Mouse (Mus musculus) neural tube, embryonic 12.5 days (tissue): Measurements from ENCODE around the gene Phf20. TPM values are rescaled to one million over a fixed set of nuclear protein-coding genes. Genes with fewer than 3 reads are reported as not detected.

ENCODE experiments used
- ATAC-seq: fragments of 200-750 bp; cut with Nextera tagmentation; 2 replicates; pipeline ENCODE4 v1.8.0; 2017; ENCODE audit warnings: low read depth, mild to moderate bottlenecking, moderate TSS enrichment, moderate library complexity; ENCODE audit not compliant: low FRiP score
- H3K27ac ChIP-seq: fragments of 300-500 bp; sonication (generic); 2 replicates; pipeline ENCODE4 v1.5.1; 2016
- H3K27me3 ChIP-seq: fragments of 300-500 bp; sonication (generic); replicated peaks from 2 replicates; pipeline ENCODE4 v1.6.1; 2016; ENCODE audit warnings: mild to moderate bottlenecking
- H3K36me3 ChIP-seq: fragments of 300-500 bp; sonication (generic); 2 replicates; pipeline ENCODE4 v1.6.1; 2016; ENCODE audit warnings: mild to moderate bottlenecking
- H3K4me1 ChIP-seq: fragments of 300-500 bp; sonication (generic); 2 replicates; pipeline ENCODE4 v1.6.1; 2016
- H3K4me2 ChIP-seq: fragments of 300-500 bp; sonication (generic); replicated peaks from 2 replicates; pipeline ENCODE4 v1.6.1; 2016; ENCODE audit warnings: mild to moderate bottlenecking
- H3K4me3 ChIP-seq: fragments of 300-500 bp; sonication (generic); 2 replicates; pipeline ENCODE4 v1.5.1; 2016
- H3K9ac ChIP-seq: fragments of 300-500 bp; sonication (generic); 2 replicates; pipeline ENCODE4 v1.6.1; 2016; ENCODE audit warnings: mild to moderate bottlenecking
- H3K9me3 ChIP-seq: fragments of 300-500 bp; sonication (generic); 2 replicates; pipeline ENCODE4 v1.6.1; 2016; ENCODE audit warnings: mild to moderate bottlenecking
- WGBS: fragments of 180-500 bp; shearing (Covaris S2); methylation state at CpG from one replicate; pipeline ENCODE4 v1.1.7; 2016; 5-methylcytosine and 5-hydroxymethylcytosine counted together
- polyA plus RNA-seq: library from polyadenylated mRNA; unstranded; fragments of >200 nt; fragmentation: Nextera tagmentation; extraction: Ambion mirVana; gene quantifications from 2 replicates; pipeline ENCODE4 v1.2.1, GENCODE M21; 2016

The Phf20 gene
- polyA plus RNA-seq, 1 experiment from 2014 or later = 91.0 TPM

DNA sequence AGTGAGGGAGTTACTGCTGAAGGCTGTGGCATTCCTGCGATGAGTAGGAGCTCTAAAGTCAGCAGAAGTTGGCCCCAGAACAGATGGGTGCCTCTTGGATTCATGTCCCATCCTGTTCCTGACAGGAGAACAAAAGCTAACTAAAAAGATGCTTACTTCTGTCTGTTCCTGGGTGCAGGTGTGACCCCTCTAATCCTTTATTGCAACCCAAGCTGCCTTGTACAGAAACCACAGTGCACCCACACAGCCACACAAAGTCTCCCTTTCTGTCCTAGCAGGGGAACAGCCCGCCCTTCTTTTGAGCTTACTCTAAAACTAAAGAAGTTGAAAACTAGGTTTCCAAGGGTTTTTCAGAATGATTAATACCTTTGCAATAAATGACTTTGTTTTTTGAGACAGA is 92.0 kb downstream of the Phf20 start:
- H3K36me3 ChIP-seq = peaks cover 42% of the 10 kb centered on the region
- H3K9ac ChIP-seq = no peak overlapping the region
- H3K27ac ChIP-seq = no peak overlapping the region
- H3K4me3 ChIP-seq = no peak overlapping the region
- H3K4me1 ChIP-seq = no peaks in the 10 kb centered on the region
- no peaks in the 10 kb centered on the region for H3K9me3 ChIP-seq
- no peak overlapping the region for H3K4me2 ChIP-seq
- ATAC-seq = no peak
- no peaks in the 10 kb centered on the region for H3K27me3 ChIP-seq
- 86% methylated on average over 2 of the region's 2 CpGs for WGBS

DNA sequence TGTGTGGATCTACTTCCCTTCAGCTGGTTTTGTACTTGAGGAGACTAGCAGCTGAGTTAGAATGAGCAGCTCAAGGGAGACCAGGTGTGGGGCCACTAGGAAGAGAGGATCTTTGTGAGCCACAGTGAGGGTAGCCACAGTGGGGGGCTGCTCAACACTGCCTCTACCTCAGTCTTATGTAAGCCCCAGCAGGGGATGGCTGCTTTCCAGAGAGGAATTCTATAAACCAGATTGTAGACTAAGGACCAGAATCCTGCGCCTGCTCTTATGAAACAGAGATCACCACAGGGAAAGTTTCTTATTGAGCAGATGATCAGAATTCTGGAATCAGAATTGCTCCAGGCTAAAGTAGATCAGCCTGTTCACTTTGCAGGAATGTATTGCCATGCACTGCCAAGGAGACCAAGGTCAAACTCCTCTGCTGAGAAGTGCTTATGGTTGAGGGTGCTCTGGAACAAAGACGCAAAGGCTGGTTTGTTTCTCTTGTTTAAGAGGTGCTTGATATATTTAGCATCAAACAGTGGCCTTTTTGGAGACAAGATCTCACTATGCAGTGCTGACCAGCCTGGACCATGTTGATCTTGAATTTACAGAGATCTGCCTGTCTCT is 93.4 kb downstream of the Phf20 start:
- no peaks in the 10 kb centered on the region for H3K9me3 ChIP-seq
- no peak for ATAC-seq
- no peaks in the 10 kb centered on the region for H3K27me3 ChIP-seq
- no peak overlapping the region for H3K27ac ChIP-seq
- H3K4me1 ChIP-seq = no peaks in the 10 kb centered on the region
- peaks cover 57% of the 10 kb centered on the region for H3K36me3 ChIP-seq
- WGBS = 91% methylated on average over 2 of the region's 2 CpGs
- H3K4me3 ChIP-seq = no peak overlapping the region
- H3K9ac ChIP-seq = no peak overlapping the region
- H3K4me2 ChIP-seq = no peak overlapping the region

DNA sequence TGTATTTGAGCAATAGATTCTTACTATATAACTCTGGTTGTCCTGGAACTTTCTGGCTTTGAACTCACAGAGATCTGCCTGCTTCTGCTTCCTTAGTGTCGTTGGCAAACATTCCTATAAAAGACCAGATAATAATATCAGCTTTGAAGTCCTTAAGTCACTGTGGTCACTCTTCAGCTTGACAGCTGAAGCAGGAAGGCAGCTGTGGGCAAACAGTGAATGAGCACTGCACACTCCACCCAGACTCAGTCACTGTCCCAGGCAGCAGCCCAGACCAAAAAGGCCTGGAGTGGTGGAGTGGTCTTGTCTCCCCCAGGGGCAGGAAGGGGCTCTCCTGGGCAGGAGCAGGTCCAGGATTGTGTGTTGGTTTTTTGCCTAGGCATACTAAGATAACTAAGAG is 95.7 kb downstream of the Phf20 start:
- ATAC-seq = no peak
- peaks cover 74% of the 10 kb centered on the region for H3K36me3 ChIP-seq
- H3K9ac ChIP-seq = no peak overlapping the region
- H3K27ac ChIP-seq = no peak overlapping the region
- no peak overlapping the region for H3K4me2 ChIP-seq
- H3K27me3 ChIP-seq = no peaks in the 10 kb centered on the region
- H3K4me1 ChIP-seq = no peaks in the 10 kb centered on the region
- no peak overlapping the region for H3K4me3 ChIP-seq
- H3K9me3 ChIP-seq = no peaks in the 10 kb centered on the region
- WGBS = 91% methylated on average over 1 of the region's 1 CpGs

DNA sequence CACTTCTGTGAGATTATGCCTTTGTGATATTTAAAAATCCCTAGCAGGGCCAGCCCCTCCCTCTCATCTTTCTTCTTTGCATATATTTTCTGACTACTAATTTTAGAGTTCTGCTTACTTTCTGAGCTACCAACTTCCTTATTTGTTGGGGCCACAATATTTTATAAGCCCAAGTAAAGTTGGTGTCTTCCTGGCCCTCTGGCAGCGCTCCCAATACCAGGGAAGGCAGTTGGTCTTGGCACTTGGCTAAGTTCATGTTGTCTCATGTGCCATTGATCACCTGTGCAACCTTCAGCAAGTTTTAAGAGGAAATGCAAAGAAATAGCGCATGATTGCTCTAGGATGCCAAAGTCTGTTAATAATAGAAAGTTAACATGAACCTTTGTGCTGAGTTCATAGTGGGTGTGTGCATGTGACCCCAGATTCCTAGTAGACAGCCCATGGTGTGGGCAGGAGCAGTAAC is 99.4 kb downstream of the Phf20 start:
- no peaks in the 10 kb centered on the region for H3K4me1 ChIP-seq
- no peak overlapping the region for H3K4me2 ChIP-seq
- no peak for ATAC-seq
- H3K9ac ChIP-seq = no peak overlapping the region
- no peak overlapping the region for H3K27ac ChIP-seq
- 93% methylated on average over 2 of the region's 2 CpGs for WGBS
- H3K4me3 ChIP-seq = no peak overlapping the region
- H3K9me3 ChIP-seq = no peaks in the 10 kb centered on the region
- no peaks in the 10 kb centered on the region for H3K27me3 ChIP-seq
- H3K36me3 ChIP-seq = peaks cover 78% of the 10 kb centered on the region

DNA sequence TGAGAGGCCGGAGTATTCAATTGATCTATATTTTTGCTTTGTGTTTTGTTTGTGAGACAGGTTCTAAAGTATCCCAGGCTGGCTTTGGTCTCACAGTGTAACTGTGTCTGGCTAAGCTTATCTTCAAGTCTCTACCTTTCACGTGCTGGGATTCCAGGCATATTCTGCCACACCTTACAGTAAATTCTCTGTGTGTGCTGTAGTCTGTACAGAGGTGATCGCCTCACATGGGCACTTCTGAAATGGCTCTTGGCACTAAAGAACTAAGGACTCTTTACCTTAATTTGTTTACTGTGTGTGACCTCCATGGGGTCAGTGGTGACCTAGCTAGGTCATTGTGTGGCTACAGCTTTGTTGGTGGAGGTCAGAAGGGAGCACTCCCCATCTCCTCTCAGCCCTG is 99.9 kb downstream of the Phf20 start:
- no peak overlapping the region for H3K4me3 ChIP-seq
- no peak for ATAC-seq
- no peaks in the 10 kb centered on the region for H3K27me3 ChIP-seq
- no peak overlapping the region for H3K27ac ChIP-seq
- H3K36me3 ChIP-seq = peaks cover 81% of the 10 kb centered on the region
- no peaks in the 10 kb centered on the region for H3K9me3 ChIP-seq
- H3K4me2 ChIP-seq = no peak overlapping the region
- 92% methylated on average over 3 of the region's 3 CpGs for WGBS
- H3K4me1 ChIP-seq = no peaks in the 10 kb centered on the region
- H3K9ac ChIP-seq = no peak overlapping the region

DNA sequence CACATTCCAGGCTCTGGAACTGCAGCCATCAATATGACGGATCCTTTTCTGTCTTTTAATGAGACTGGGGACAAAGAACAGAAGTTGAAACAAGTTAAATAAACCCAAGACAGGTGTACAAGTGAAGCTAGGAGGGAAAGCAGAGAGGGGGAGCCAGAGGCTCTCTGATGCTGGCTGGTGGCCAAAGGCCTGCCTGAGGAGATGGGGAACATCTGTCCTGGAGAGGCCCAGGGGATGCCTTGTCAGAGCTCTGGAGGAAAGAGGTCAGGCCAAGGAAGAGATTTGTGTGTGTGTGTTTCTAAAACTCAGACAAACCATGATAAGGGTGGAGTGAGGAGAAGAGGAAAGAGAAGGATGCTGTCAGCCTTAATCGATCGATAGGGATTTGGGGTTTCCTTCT is 101.4 kb downstream of the Phf20 start:
- H3K4me3 ChIP-seq = no peak overlapping the region
- H3K27me3 ChIP-seq = no peaks in the 10 kb centered on the region
- no peaks in the 10 kb centered on the region for H3K4me1 ChIP-seq
- H3K27ac ChIP-seq = no peak overlapping the region
- no peak overlapping the region for H3K4me2 ChIP-seq
- ATAC-seq = no peak
- H3K9me3 ChIP-seq = no peaks in the 10 kb centered on the region
- WGBS = 92% methylated on average over 3 of the region's 3 CpGs
- peaks cover 84% of the 10 kb centered on the region for H3K36me3 ChIP-seq
- H3K9ac ChIP-seq = no peak overlapping the region

DNA sequence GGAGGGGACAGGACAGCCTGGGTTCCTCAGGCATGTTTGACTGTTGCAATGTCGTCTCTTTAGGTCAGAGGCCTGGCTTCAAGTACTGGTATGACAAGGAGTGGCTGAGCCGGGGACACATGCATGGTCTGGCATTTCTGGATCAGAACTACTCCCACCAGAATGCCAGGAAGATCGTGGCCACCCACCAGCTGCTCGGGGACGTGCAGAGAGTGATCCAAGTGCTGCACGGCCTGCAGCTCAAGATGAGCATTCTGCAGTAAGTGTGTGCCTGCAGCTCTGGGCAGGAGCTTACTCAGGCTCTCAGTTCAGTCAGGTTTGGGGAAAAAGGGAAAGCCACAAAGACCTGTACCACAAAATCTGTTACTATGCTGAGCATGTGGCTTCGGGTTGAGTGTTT is 102.2 kb downstream of the Phf20 start:
- H3K27ac ChIP-seq = no peak overlapping the region
- no peak overlapping the region for H3K4me2 ChIP-seq
- no peak overlapping the region for H3K9ac ChIP-seq
- no peaks in the 10 kb centered on the region for H3K27me3 ChIP-seq
- peaks cover 82% of the 10 kb centered on the region for H3K36me3 ChIP-seq
- H3K4me1 ChIP-seq = no peaks in the 10 kb centered on the region
- ATAC-seq = no peak
- H3K9me3 ChIP-seq = no peaks in the 10 kb centered on the region
- H3K4me3 ChIP-seq = no peak overlapping the region
- WGBS = 90% methylated on average over 7 of the region's 7 CpGs

DNA sequence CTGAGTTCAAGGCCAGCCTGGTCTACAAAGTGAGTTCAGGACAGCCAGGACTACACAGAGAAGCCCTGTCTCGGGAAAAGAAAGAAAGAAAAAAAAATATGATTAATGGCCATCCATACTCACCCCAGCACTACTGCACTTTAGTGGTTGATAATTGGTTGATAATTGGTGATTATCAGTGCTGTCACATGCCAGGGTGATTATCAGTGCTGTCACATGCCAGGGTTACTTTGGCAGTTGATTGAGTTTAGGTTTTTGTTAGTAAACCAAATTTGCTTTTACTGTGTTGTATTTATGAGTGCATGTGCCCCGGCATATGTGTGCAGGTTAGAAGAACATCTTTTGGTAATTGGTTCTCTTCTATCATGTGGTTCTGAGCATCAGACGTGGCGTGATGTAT is 105.8 kb downstream of the Phf20 start:
- WGBS = 90% methylated on average over 4 of the region's 4 CpGs
- Histone ChIP-seq H3K27ac (no peak overlapping the region), H3K9ac (no peak overlapping the region), H3K4me2 (no peak overlapping the region), H3K4me3 (no peak overlapping the region), H3K9me3 (no peaks in the 10 kb centered on the region), H3K27me3 (no peaks in the 10 kb centered on the region), H3K4me1 (no peaks in the 10 kb centered on the region), H3K36me3 (peaks cover 70% of the 10 kb centered on the region)
- ATAC-seq = no peak

DNA sequence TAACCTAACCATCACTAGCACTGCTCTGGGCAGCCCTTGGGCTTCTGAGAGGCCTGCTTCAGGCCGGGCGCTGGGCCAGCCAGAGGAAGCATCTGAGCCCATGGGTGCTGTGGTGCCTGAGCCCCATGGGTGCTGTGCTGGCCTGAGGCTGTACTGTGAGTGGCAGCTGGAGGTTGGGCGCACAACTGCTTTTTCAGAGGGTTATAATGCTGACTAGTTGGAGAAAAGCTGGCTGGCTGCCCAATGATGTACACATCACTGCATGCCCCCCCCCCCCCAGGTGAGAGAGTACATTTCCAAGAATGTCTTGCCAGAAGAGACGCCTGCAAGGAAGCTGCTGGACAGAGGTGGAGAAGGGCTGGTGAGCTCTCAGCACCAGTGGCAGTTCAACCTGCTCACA is 108.1 kb downstream of the Phf20 start:
- 97% methylated on average over 4 of the region's 4 CpGs for WGBS
- Histone ChIP-seq H3K9ac (no peak overlapping the region), H3K4me1 (no peaks in the 10 kb centered on the region), H3K4me3 (no peak overlapping the region), H3K27me3 (no peaks in the 10 kb centered on the region), H3K4me2 (no peak overlapping the region), H3K9me3 (no peaks in the 10 kb centered on the region), H3K27ac (no peak overlapping the region), H3K36me3 (peaks cover 57% of the 10 kb centered on the region)
- ATAC-seq = no peak

DNA sequence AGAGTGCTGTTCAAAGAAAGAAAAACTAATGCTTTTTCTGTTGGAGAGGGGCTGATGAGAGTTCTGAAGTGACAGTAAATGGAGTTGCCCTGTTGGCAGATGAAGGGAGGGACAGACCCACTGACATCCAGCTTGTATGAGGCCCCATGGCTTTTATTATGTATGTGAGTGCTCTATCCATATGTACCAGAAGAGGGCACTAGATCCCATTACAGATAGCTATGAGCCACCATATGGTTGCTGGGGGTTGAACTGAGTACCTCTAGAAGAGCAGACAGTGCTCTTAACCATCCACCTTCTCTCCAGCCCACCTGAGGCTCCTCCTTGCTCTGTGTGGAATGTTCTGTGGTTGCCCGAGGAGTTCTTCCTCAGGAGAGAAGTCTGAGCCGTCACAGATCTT is 109.6 kb downstream of the Phf20 start:
- Histone ChIP-seq H3K9me3 (no peaks in the 10 kb centered on the region), H3K4me3 (no peak overlapping the region), H3K4me1 (no peaks in the 10 kb centered on the region), H3K4me2 (no peak overlapping the region), H3K36me3 (peaks cover 47% of the 10 kb centered on the region), H3K27me3 (no peaks in the 10 kb centered on the region), H3K9ac (no peak overlapping the region), H3K27ac (no peak overlapping the region)
- ATAC-seq = no peak
- 92% methylated on average over 2 of the region's 2 CpGs for WGBS

DNA sequence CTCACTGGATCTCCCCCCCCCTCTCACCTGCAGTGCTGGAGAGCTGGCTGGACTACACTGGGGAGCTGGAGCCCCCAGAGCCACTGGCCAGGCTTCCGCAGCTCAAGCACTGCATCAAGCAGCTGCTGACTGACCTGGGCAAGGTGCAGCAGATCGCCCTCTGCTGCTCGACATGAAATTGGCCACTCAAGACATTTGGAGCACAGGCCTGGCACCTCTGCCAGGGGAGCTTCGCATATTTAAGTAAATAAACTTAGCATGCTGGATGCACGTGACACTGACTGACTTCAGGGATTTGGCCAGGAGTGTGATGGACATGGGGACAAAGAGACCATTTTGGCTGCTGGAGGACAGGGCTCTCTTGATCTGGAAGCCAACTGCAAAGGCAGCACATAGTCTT is 111.0 kb downstream of the Phf20 start:
- Histone ChIP-seq H3K4me1 (no peaks in the 10 kb centered on the region; the same call in 1 of the 2 replicates), H3K9me3 (no peaks in the 10 kb centered on the region), H3K27ac (no peak overlapping the region), H3K27me3 (no peaks in the 10 kb centered on the region), H3K4me3 (no peak overlapping the region), H3K36me3 (peaks cover 38% of the 10 kb centered on the region), H3K4me2 (no peak overlapping the region), H3K9ac (no peak overlapping the region)
- ATAC-seq = no peak
- WGBS = 70% methylated on average over 5 of the region's 5 CpGs

DNA sequence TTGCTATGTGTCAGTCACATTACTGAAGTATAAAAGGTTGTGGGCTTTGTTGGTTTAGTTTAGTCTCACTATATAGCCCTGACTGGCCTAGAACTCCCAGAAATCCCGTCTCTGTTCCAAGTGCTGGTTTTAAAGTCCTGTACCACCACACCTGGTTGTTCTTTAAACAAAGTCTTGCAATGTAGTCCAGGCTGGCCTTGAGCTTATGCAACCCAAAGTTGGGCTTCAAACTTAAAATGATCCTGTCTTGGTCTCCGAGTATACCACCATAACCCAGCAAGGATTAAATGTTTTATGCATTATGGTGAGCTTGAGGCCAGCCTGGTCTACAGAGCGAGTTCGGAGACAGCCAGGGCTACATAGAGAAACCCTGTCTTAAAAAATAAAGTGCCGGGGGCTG is 113.7 kb downstream of the Phf20 start:
- Histone ChIP-seq H3K4me1 (peaks cover 5% of the 10 kb centered on the region), H3K4me2 (no peak overlapping the region), H3K27me3 (no peaks in the 10 kb centered on the region), H3K9me3 (no peaks in the 10 kb centered on the region), H3K4me3 (no peak overlapping the region), H3K9ac (no peak overlapping the region), H3K27ac (no peak overlapping the region), H3K36me3 (peaks cover 21% of the 10 kb centered on the region)
- WGBS = 94% methylated on average over 5 of the region's 5 CpGs
- no peak for ATAC-seq

DNA sequence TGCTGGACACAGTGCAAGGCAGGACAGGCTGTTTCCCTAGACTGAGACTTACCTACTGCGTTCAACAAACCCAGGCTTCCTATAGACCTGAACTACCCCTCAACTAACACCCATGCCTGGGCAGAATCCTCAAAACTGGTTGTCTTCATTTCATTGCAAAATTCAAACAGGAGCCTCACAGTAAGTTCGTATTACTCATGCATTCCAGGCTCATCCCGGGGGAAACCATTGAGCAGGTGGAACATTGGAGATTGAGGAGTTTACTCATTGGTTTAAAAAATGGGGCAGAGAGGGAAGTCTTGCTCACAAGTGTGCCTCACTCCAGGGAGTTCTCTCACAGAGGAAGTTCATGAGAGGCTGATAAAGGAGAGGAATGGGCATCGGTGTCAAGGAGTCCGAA is 114.2 kb downstream of the Phf20 start:
- ATAC-seq = no peak
- peaks cover 18% of the 10 kb centered on the region; the same call in 1 of the 2 replicates for H3K36me3 ChIP-seq

More for the DNA sequence above, 114.2 kb downstream of the Phf20 start:
- H3K4me2 ChIP-seq = no peak overlapping the region
- no peak overlapping the region for H3K4me3 ChIP-seq
- no peaks in the 10 kb centered on the region for H3K27me3 ChIP-seq
- H3K4me1 ChIP-seq = peaks cover 5% of the 10 kb centered on the region
- no peak overlapping the region for H3K9ac ChIP-seq
- no peak overlapping the region for H3K27ac ChIP-seq
- 93% methylated on average over 5 of the region's 5 CpGs for WGBS
- no peaks in the 10 kb centered on the region for H3K9me3 ChIP-seq
